Mouse (Mus musculus) heart, adult 18-20 months (tissue): Measurements from ENCODE around the gene Esrrg. TPM values are rescaled to one million over a fixed set of nuclear protein-coding genes. Genes with fewer than 3 reads are reported as not detected.

Experiments used
- DNase-seq, 2 experiments: peaks; one replicate each; pipeline ENCODE4 v3.0.0; 2021 to 2022; ENCODE audit warnings: mixed read lengths in 1 of 2
- total RNA-seq, 2 experiments: library from RNA; stranded (reverse); gene quantifications; 2 replicates each; pipeline ENCODE4 v1.2.3; 2021

Gene Esrrg
- total RNA-seq, 2 experiments from 2014 or later, result 45.3 to 57.9 TPM

DNA sequence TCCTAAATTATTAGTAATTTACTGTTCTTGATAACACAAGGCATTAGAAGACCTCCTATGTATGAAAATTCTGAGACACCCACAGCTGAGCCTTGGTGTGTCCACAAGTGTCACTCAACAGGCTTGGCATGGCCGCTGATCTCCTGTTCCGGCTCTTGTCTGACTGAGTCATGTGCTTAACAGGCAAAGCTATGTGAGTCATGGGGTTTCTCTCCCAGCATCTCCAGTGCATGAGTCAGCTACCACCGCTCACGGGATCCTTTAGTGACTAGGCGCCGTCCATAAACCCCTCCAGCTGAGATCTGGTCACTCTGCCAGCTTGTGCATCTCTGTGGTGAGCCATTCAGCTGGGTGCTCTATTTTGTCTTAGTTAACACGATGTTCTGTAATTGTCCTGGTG, 302.1 kb downstream of the Esrrg start:
- peak; percentile 77 for DNase-seq

GRCm38 (mm10) chr1:187911201-187911600, 302.6 kb downstream of the Esrrg start:
- peak; percentile 4 to 45 for DNase-seq

GRCm38 (mm10) chr1:187918303-187918702, 309.7 kb downstream of the Esrrg start:
- no peak for DNase-seq

DNA sequence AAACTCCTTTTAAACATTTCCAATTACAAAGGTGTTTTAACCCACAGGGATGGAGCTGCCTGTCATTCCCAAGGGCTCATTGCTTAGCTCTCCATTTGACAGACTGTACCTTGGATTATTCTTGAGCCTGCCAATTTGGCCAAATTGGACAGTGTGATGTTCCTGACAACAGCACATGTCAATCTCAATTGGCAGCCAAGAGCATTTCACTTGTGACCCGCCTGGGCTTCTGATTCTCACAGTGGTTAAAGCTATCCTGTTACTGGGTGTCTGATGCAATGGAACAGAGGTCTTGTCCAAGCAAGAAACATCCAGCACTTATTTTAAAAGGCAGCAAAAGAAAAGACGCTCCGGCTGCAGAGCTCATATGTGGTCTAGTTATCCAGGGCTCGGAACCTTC, 310.3 kb downstream of the Esrrg start:
- DNase-seq, result peak; percentile 48 to 67

DNA sequence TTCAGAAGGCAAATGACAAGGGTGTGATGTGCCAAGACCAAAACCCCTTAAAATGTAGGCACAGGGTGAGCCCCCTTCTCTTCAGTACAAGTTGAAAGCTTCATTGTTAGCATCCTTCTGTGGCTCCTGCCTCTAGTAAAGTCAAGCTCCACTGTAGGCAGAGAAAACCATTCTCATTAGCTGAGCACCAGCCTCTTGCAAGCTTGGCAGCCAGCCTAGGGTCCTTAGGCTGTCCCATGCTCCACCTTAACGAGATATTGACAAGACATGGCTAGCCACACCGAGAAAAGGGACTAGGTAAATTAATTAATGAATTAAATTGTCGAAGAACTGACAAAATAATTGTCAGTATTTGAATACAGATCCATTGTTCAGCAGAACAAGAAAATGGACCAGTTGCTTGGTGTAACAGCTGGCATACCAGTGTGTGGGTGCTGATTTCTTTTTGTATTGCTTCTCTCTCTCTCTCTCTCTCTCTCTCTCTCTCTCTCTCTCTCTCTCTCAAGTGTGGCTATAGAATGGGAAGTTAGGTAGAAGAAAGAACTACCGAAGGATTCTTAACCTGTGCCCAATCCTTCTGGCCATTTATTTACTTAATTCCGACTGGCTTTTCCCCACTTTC, 311.7 kb downstream of the Esrrg start:
- DNase-seq, result no peak

DNA sequence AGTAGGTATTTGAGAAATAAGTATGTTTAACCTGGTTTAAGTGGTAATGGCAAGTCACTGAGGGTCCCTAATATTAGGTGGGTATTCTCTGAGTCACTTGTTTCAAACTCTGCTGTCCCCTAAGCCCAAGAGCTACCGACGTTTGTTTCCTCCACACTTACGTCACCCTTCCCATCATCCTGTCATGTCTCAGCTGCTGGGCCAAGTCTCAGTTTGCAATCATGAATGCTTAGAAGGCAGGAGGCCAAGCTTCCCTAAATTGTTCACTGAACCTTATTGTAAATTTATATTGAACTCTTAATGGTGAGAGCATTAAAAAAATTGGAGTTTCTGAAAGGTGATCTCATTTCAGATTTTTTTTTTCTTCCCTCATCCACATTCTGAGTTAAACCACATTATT, 322.6 kb downstream of the Esrrg start:
- DNase-seq, result no peak

DNA sequence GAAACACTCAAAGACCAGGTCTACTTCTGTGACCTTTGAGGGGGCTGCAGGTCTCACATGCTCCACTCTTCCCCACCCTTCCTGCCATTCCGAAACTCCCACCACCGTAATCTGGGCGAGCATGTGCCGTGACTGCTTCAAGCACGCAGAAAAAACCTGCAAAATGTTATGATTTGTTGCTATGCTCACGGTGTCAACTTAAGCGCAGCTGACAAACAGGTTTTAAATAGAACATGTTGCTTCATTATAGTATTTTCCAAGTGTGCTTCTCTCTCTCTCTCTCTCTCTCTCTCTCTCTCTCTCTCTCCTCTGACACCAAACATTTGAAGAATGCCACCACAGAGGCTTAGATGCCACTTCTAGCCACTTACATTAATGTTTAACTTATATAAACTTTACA, 330.1 kb downstream of the Esrrg start:
- DNase-seq, result peak; percentile 12 to 49

- DNase-seq, result peak in 1 of 2 experiments; percentile 43
Measured at GRCm38 (mm10) chr1:187939078-187939477, 330.5 kb downstream of the Esrrg start.

DNA sequence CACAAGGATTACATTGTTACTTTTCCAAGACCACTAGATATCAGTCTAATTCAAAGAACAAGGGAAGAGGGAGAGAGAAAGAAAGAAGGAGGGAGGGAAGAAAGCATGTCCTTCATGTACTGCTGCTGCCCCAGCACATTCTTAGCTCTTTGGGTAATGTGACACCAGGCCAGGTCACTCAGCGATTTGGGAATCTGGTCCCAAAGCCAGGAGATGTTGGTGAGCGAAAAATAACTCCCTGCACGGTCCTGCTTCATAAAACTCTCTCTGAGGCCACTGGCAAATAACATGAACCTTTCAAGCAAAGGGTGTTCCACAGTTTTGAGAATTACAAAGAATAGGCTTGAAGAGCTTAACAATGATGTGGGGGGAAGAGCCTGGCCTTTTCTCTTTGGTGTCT, 342.9 kb downstream of the Esrrg start:
- DNase-seq, result peak; percentile 41 to 45

DNA sequence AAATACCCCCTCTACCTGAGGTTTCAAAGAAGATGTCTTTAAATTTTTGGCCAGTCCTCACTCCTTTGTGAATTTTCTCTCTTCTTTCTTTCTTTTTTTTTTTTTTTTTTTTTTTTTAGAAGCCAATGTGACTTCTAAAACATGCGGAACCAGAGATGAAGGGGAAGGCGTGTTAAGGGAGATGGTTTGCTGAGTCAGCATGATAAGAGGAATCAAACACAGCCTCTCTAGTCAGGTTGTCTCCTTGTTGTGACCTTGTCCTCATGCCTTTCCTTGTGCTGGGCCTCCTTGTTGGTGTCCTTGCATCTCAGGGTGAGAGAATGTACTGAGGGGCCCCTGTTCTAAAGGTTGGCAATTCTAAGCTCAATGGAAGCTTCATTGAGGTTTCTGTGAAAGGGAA, 348.1 kb downstream of the Esrrg start:
- DNase-seq, result no peak

GRCm38 (mm10) chr1:187959192-187959591, 350.6 kb downstream of the Esrrg start:
- DNase-seq, result no peak

- DNase-seq, result no peak
Measured at GRCm38 (mm10) chr1:187961452-187961851, 352.9 kb downstream of the Esrrg start.

DNA sequence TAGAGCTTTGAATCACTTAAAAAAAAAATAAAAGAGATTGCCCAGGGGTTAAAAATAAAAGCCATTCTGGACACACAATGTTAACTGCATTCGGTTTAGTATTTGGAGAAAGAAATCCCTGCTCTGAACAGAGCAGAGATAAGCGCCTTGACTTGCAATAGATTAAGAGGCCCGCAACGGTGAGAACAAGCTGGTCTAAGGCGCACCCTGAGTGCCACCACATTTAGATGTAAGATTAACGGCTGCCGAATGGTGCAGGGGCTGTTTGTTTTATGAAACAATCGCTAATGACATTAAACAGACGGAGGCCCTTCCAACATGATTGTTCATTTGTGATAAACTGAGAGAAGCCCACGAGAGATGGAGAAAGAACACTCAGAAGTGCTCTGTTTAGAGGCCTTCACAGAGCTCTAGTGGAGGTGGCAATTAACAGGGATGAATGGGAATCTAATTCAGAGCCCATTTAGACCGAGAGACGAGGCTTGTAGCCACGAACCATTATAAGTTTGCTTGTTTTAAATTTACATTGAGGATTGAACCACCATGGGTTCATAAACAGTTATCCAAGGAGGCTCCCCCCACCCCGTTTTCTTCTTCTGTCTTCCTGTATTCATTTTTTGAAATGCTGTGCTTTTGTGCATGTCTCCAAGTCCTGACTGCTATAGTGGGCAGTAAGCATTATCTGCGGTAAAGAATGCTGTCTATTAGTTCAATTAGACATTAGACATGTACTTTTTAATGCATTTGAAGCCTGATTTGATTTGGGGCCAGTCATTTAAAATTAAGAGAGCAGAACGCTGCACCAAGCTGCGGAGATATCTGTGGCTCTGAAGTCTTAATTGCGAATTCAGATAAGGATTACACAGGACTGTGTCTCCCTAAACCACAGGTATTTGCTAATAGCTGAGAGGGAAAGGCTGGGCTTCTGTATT, 356.5 kb downstream of the Esrrg start:
- DNase-seq, result no peak

- DNase-seq, result no peak
Measured at GRCm38 (mm10) chr1:187965921-187966320, 357.3 kb downstream of the Esrrg start.

DNA sequence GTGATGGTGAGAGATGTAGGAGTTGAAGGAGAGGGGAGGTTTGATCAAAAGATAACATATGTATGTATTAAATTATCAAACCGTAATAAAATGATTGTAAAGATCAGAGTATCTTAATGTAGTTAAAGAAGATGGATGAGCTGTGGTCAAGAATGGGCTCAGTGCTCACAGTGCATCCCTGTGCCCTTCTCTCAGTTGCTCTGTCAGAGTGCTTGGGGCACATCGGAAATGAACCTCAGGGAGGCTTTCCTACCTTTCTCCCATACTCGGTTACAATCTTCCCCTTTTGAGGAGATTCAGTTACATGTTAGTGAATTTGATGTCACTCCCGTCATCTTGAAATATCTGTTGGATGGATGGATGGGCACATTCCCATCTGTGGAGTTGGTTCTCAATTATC, 359.8 kb downstream of the Esrrg start:
- DNase-seq, result no peak

GRCm38 (mm10) chr1:187969491-187969890, 360.9 kb downstream of the Esrrg start:
- DNase-seq, result no peak

GRCm38 (mm10) chr1:187974396-187974795, 365.8 kb downstream of the Esrrg start:
- DNase-seq, result peak; percentile 31 to 56

GRCm38 (mm10) chr1:187975465-187976352, 367.1 kb downstream of the Esrrg start:
- peak in 1 of 2 experiments; percentile 3 for DNase-seq

GRCm38 (mm10) chr1:187976353-187976730, 367.8 kb downstream of the Esrrg start:
- no peak for DNase-seq

- DNase-seq, result no peak
Measured at GRCm38 (mm10) chr1:187981028-187981427, 372.4 kb downstream of the Esrrg start.

GRCm38 (mm10) chr1:187983177-187983576, 374.6 kb downstream of the Esrrg start:
- DNase-seq, result no peak

GRCm38 (mm10) chr1:187990161-187990560, 381.6 kb downstream of the Esrrg start:
- DNase-seq, result no peak
